Mouse (Mus musculus): ENCODE measurements at regions not wholly inside any gene's neighbourhood (a gene's known extent, or its start where the extent isn't known, plus 50 kb on each side); places are given as distances from the start of the nearest gene placed in this dataset.

GRCm38 (mm10) chr5:78621987-78622854 lies 1214.4 kb upstream of the Igfbp7 start:
- no peak for DNase-seq (ENCODE audit: low spot score)

DNA sequence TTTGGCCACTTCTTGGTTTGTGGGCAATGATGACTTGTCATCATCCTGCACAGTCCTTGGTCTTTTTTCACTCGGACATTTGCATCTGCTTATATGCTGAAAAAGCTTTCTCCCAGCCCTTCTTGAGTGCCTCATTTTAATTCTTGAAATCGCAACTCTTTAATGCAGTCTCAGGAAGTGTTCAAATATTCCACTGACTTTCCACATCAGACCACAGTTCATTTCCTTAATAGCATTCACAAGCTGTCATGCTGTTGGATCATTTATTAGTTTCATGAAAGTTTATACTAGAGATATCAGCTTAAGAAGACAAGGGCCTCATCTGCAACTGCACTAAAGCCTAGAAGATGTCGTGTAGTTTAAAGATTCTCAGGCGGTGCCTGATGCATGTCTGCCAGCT lies 1200.5 kb upstream of the Igfbp7 start:
- no peak for DNase-seq (ENCODE audit: low spot score)

DNA sequence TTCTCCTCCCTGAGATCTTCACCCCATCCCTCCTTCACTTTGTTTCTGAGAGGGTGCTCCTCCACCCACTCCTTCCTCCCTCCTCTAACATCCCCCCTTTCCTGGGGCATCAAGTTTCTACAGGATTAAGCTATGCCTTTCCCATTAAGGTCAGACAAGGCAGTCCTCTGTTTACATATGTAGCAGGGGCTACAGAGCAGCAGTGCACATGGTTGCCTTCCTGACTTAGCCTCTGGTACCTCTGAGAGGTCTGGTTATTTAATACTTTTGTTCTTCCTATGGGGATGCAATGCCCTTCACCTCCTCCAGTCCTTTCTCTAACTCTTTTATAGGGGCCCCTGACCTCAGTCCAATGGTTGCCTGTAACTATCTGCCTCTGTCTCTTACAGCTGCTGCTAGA lies 1194.8 kb upstream of the Igfbp7 start:
- DNase-seq (ENCODE audit: low spot score), result no peak

DNA sequence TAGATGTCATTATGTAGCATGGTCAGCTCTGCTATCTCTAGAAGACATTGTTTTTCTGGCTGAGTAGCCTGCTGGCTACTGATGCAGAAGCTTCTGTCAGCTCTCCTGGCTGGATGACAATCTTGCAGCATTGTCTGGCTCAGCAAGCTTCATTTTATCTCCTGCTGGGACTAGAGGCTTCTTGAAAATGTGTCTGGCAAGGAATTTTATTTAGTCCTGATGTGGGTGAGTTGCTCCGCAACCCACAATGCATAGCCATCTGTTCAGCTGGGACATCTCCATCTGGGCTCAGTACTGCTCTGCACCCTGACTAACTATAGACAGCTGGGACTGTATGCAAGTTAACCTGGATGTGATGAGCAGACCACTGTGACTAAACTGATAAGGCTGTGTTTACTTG lies 1177.0 kb upstream of the Igfbp7 start:
- DNase-seq (ENCODE audit: low spot score), result peak; percentile 75

DNA sequence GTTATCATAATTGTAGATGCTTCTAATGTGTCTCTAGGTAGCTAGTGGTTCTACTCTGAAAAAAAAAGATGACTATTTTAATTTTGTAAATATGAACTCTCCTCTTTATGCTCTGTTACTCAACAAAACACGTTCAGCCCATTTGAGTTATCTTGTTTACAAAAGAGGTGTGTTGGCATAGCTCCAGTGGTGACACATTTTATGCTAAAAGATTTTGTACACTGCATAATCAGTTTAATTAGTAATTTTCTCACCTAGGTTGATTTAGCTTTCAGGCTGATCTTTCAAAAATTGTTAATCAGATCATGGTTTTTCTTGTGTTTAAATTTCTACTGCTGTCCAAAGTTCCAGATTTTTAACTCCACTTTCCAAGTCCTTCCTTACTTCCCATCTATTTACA lies 1149.1 kb upstream of the Igfbp7 start:
- no peak for DNase-seq (ENCODE audit: low spot score)

DNA sequence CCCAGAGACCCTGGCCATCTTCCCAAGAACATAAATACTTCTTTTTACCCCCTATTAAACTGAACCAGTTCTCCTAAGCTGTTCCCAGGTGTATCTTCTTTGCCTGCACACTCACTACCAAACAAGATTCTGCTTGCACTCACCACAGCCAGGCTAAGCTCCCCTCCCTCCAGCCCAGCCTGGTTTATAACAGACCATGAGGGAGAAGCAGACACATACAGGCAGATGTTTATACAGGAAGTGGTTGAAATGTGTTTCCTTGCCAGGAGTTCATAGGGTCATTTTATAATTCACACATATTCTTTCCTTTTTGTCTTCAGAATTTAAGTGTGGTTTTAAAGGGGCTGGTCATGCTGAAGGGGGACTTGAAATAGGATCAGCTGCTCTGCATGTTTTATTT lies 1127.5 kb upstream of the Igfbp7 start:
- DNase-seq (ENCODE audit: low spot score), result no peak
